Mouse (Mus musculus) heart, embryonic 10.5 days (tissue): ENCODE results near the gene Olfr68. TPM values are rescaled to one million over a fixed set of nuclear protein-coding genes. Genes with fewer than 3 reads are reported as not detected.

Experiments
- polyA plus RNA-seq: library from polyadenylated mRNA; unstranded; fragments of >200 nt; fragmentation: Nextera tagmentation; extraction: Ambion mirVana; gene quantifications from 2 replicates; pipeline ENCODE4 v1.2.1, GENCODE M21; 2016

Olfr68 gene
- polyA plus RNA-seq, 1 experiment from 2014 or later = not detected

Other genes with a start within 250 kb of the Olfr68 start
- not detected in 2 replicates for gene Olfr612, start 237.0 kb downstream of the Olfr68 start, polyA plus RNA-seq
- not detected in 2 replicates for gene Olfr613, start 231.6 kb downstream of the Olfr68 start, polyA plus RNA-seq
- not detected in 2 replicates for gene Olfr615, start 223.6 kb downstream of the Olfr68 start, polyA plus RNA-seq
- gene Olfr616, start 210.6 kb downstream of the Olfr68 start, polyA plus RNA-seq = not detected in 2 replicates
- gene Olfr617, start 206.6 kb downstream of the Olfr68 start, polyA plus RNA-seq = not detected in 2 replicates
- gene Olfr618, start 189.6 kb downstream of the Olfr68 start, polyA plus RNA-seq = not detected in 2 replicates
- gene Olfr619, start 179.1 kb downstream of the Olfr68 start, polyA plus RNA-seq = not detected in 2 replicates
- gene Olfr620, start 167.2 kb downstream of the Olfr68 start, polyA plus RNA-seq = not detected in 2 replicates
- not detected in 2 replicates for gene Olfr622, start 137.0 kb downstream of the Olfr68 start, polyA plus RNA-seq
- not detected in 2 replicates for gene Olfr623, start 116.0 kb downstream of the Olfr68 start, polyA plus RNA-seq
- not detected in 2 replicates for gene Olfr624, start 108.5 kb downstream of the Olfr68 start, polyA plus RNA-seq
- not detected in 2 replicates for gene Olfr625-ps1, start 97.0 kb downstream of the Olfr68 start, polyA plus RNA-seq
- gene Olfr243, start 65.0 kb downstream of the Olfr68 start, polyA plus RNA-seq = not detected in 2 replicates
- gene Olfr628, start 49.3 kb downstream of the Olfr68 start, polyA plus RNA-seq = not detected in 2 replicates
- not detected in 2 replicates for gene Olfr629, start 34.8 kb downstream of the Olfr68 start, polyA plus RNA-seq
- not detected in 2 replicates for gene Olfr630, start 22.4 kb downstream of the Olfr68 start, polyA plus RNA-seq
- gene Olfr69, start 8.1 kb downstream of the Olfr68 start, polyA plus RNA-seq = not detected in 2 replicates
- gene Olfr67, start 12.1 kb upstream of the Olfr68 start, polyA plus RNA-seq = not detected in 2 replicates
- gene Hbb-bt, start 34.3 kb upstream of the Olfr68 start, polyA plus RNA-seq = 442 and 979 TPM in 2 replicates
- gene Hbb-bs, start 48.4 kb upstream of the Olfr68 start, polyA plus RNA-seq = 173 and 274 TPM in 2 replicates
- 0.28 and 1.2 TPM in 2 replicates for gene Hbb-bh2, start 60.8 kb upstream of the Olfr68 start, polyA plus RNA-seq
- 8,898 and 9,884 TPM in 2 replicates for gene Hbb-bh1, start 63.5 kb upstream of the Olfr68 start, polyA plus RNA-seq
- 17,516 and 23,478 TPM in 2 replicates for gene Hbb-y, start 73.5 kb upstream of the Olfr68 start, polyA plus RNA-seq
- gene Olfr66, start 106.6 kb upstream of the Olfr68 start, polyA plus RNA-seq = not detected in 2 replicates
- gene Olfr64, start 114.8 kb upstream of the Olfr68 start, polyA plus RNA-seq = not detected in 2 replicates
- not detected in 2 replicates for gene Olfr65, start 123.8 kb upstream of the Olfr68 start, polyA plus RNA-seq
- not detected in 2 replicates for gene Olfr631, start 149.1 kb upstream of the Olfr68 start, polyA plus RNA-seq
- gene Olfr632, start 154.6 kb upstream of the Olfr68 start, polyA plus RNA-seq = not detected in 2 replicates
- gene Olfr633, start 164.7 kb upstream of the Olfr68 start, polyA plus RNA-seq = not detected in 2 replicates
- gene Olfr635, start 191.5 kb upstream of the Olfr68 start, polyA plus RNA-seq = not detected in 2 replicates
- not detected in 2 replicates for gene Olfr638, start 219.0 kb upstream of the Olfr68 start, polyA plus RNA-seq
- gene Olfr639, start 237.6 kb upstream of the Olfr68 start, polyA plus RNA-seq = not detected in 2 replicates
- gene Olfr640, start 245.9 kb upstream of the Olfr68 start, polyA plus RNA-seq = not detected in 2 replicates